Mouse (Mus musculus): ENCODE data around the gene Prima1.

Prima1 gene

DNA sequence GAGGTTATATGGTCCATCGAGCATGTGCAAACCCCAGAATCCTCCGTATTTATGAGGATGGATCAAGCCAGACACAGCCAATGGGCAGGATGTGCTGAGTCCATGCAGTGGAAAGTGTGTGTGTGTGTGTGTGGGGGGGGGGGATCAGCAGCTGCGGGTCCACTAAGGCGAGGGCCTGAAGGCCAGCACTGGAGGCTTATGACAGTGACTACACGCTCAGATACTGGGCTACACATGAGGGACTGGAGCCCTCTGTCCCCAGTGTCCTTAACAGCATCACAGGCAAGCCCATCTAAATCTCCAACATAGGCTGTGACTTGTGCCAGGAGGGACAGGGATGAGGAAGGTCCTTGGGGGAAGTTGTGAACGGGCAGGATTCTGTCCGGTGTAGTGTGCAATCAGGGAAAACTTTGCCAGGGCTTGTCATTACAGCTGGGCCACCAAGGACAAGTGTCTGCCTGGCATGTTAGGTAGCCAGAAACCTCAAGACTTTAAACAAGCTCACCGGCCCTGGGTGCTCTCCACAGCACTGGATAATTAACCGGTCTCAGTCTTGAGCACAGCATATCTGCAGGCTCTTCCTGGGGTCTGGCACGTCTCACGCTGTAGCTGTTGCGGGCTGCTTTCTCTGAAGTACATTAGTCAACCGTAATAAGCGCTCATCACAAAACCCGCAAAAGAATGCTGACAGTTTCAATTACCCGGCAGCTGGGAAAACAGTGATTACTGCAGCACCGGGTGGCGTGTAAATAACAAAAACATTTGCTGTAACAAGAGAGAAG, 84.6 kb downstream of the Prima1 start:
- no peak for DNase-seq (ENCODE audit: extremely low read depth, insufficient read length, low spot score)

DNA sequence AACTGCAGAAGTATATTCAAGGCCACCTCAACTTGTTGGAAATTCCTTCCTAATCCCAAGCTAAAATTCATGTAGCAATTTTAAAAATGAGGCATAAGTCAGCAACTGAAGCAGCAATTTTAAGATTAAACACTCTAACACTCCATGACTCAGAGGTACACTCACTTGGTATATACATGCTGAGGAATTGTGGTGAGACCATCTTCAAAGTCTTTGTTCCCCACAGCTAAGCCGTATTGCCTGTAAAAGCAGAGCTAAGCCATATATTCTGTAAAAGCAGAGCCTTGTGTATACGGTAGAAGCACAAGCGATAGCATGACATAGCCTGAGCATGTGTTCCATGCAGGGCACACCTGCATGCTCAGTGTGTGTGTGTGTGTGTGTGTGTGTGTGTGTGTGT, 86.5 kb downstream of the Prima1 start:
- DNase-seq (ENCODE audit: extremely low read depth, insufficient read length, low spot score) = no peak

DNA sequence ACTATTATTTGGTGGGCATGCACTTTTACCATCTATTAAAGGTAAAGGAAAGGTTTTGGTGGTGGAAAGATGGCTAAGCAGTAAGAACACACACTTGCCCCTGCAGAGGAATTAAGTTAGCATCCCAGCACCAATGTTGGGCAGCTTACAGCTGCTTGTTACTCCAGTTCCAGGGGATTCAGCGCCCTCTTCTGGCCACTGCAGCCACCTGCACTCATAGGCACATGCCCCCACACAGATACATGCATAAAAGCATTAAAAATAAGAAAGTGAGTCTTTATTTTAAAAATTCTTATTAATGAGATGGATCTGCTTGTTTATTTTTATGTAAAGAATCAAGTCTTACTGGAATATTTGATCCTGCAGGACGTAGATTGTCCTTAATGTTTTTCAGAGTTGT, 87.0 kb downstream of the Prima1 start:
- DNase-seq (ENCODE audit: extremely low read depth, insufficient read length, low spot score) = no peak

DNA sequence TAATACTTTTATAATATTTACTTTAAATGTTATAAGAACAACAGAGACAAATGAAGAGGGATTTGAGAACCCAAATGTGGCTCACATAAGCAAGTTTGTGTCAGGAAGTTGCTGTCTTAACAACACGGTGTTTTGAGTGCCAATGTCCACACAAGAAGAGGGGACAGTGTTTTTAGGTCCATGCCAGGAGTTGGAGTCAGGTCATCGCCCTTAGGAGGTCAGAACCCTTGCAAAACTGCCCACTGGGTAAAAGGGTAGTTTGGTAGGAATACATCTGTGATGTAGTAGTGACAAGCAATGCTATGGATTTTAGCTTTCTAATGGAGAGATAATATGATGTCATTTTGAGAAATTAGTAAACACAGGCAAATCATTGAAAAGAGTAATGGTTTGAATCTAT, 91.7 kb downstream of the Prima1 start:
- no peak for DNase-seq (ENCODE audit: extremely low read depth, insufficient read length, low spot score)
